Mouse (Mus musculus): Measurements from ENCODE around the gene 6430531B16Rik. TPM values are rescaled to one million over a fixed set of nuclear protein-coding genes. Genes with fewer than 3 reads are reported as not detected.
A peak's percentile ranks its signal among the peaks of the same experiment; 100 is the strongest.

The 6430531B16Rik gene
- total and polyA plus RNA-seq, 2 experiments from 2014 or later: 1.6 TPM

DNA sequence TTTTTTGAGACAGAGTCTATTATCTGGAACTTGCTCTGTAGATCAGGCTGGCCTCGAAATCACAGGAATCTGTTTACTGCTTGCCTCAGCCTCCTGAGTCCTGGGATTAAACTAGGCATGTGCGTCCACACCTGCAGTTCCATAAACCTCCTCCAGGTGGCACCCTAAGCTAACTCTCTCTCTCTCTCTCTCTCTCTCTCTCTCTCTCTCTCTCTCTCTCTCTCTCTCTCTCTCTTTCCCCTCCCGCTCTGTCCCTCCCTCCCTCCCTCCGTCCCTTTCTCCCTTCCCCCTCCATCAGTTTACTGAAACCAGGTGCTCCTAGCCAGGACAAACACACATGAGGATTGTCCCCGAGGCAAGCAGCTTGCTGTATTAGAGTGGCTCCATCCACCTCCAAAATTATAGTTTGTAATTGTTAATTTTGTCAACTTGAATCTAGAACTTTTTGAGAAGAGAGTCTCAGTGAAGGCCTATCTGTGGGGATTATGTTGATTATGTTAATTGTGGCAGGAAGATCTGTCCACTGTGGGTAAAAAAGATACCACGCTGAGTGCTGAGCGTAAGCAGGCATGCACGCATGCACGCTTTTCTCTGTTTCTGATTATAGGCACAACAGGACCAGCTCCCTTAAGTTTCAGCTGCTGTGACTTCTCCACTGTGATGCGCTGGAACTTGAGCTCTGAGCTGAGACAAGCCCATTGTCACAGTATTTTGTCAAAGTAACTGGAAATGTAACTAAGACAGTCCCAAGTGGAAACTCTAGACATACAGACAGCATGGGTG, 9.0 kb downstream of the 6430531B16Rik start:
- Histone ChIP-seq H3K27me3 (ENCODE audit: insufficient read depth, low read length) (0 out of 2 replicates have a peak, but pooled peaks cover 3% of the 10 kb centered on the region), H3K4me1 (ENCODE audit: insufficient read depth, low read length) (no peaks in the 10 kb centered on the region), H3K36me3 (ENCODE audit: insufficient read depth, low read length) (no peaks in the 10 kb centered on the region), H3K9me3 (ENCODE audit: low read length) (no peaks in the 10 kb centered on the region), H3K27ac (ENCODE audit: low read depth, low read length) (no peak overlapping the region), H3K4me3 (ENCODE audit: low read depth, low read length) (no peak overlapping the region), H3K9ac (replicated peaks; ENCODE audit: low read length, poor library complexity, severe bottlenecking) (no peak overlapping the region), H3K4me2 (ENCODE audit: low read depth, low read length, poor library complexity, severe bottlenecking) (no peak overlapping the region)
- DNase-seq (ENCODE audit: low spot score): peak; percentile 86
- peak; percentile 90 for TF ChIP-seq CTCF (IDR thresholded peaks at IDR 0.05)
- 28% methylated on average over 9 of the region's 10 CpGs for WGBS
- 0 out of 2 replicates have a peak, but pooled peaks have one; percentile 45 for ATAC-seq (ENCODE audit: low FRiP score)

DNA sequence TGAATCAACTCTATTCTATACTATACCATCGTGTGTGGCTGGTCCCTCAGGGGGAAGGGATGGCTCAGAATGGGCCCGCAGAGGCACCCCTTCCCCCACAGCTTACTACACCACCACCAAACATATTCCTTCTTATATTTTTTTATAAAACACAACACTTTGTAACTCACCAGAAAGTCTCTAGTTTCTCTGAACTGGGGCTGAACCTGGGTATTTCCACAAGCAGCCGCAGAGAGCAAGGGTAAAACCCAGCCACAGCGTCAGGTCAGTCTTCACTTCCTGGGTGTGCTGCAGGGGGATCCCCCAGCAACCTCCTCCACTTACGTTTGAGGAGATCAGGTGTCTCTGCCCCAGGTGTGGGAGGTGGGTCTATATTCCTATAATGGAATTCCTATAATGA, 10.1 kb downstream of the 6430531B16Rik start:
- Histone ChIP-seq H3K27me3 (ENCODE audit: insufficient read depth, low read length) (0 out of 2 replicates have a peak, but pooled peaks cover 3% of the 10 kb centered on the region), H3K4me2 (ENCODE audit: low read depth, low read length, poor library complexity, severe bottlenecking) (no peak overlapping the region), H3K9ac (replicated peaks; ENCODE audit: low read length, poor library complexity, severe bottlenecking) (no peak overlapping the region), H3K4me1 (ENCODE audit: insufficient read depth, low read length) (no peaks in the 10 kb centered on the region), H3K27ac (ENCODE audit: low read depth, low read length) (no peak overlapping the region), H3K4me3 (ENCODE audit: low read depth, low read length) (no peak overlapping the region), H3K9me3 (ENCODE audit: low read length) (no peaks in the 10 kb centered on the region), H3K36me3 (ENCODE audit: insufficient read depth, low read length) (no peaks in the 10 kb centered on the region)
- 55% methylated on average over 5 of the region's 5 CpGs for WGBS
- no peak for ATAC-seq (ENCODE audit: low FRiP score)
- no peak for DNase-seq (ENCODE audit: low spot score)
- TF ChIP-seq CTCF (IDR thresholded peaks at IDR 0.05): no peak

DNA sequence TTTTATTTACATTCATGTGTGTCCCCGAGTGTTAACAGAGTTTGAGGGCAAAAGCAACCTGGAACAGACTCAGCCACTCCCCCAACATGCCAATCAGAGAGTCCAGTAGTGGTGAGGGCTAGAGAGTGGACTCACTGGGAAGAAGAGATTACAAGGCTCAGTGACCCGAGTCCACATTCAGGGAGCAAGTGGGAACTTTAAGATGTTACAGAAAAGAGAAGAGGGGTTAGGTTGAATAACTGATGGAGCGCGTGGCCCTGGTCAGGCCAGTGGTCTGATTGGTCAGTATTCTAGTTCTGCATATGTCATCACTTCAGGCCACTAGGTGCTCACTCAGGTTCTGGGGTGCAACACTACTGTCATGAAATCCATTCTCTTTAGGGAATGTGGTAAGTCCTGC, 11.4 kb downstream of the 6430531B16Rik start:
- 8% methylated on average over 4 of the region's 4 CpGs for WGBS

DNA sequence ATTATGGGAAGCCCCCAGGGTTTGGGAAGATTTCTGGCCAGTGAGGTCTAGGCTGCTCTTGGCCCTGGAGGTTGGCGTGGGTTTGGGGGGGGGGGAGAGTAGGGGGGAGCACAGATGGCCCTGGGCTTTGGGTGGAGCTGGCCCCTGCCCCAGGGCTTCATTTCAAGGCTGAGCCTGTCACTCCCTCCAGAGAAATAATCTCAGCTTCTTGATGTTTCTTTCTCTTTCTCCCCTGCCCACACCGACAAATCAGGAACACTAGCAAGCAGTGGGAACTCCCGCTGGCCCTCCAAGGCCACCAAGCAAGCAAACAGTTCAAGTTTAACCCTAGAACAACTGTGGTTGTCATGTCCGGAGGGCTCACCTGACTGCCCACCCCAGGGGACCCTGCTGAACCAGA, 14.7 kb downstream of the 6430531B16Rik start:
- Histone ChIP-seq H3K27ac (ENCODE audit: low read depth, low read length) (no peak overlapping the region), H3K9me3 (ENCODE audit: low read length) (no peaks in the 10 kb centered on the region), H3K36me3 (ENCODE audit: insufficient read depth, low read length) (no peaks in the 10 kb centered on the region), H3K4me3 (ENCODE audit: low read depth, low read length) (no peak overlapping the region), H3K9ac (replicated peaks; ENCODE audit: low read length, poor library complexity, severe bottlenecking) (no peak overlapping the region), H3K27me3 (ENCODE audit: insufficient read depth, low read length) (0 out of 2 replicates have a peak, but pooled peaks cover 3% of the 10 kb centered on the region), H3K4me2 (ENCODE audit: low read depth, low read length, poor library complexity, severe bottlenecking) (no peak overlapping the region), H3K4me1 (ENCODE audit: insufficient read depth, low read length) (no peaks in the 10 kb centered on the region)
- DNase-seq (ENCODE audit: low spot score): no peak
- WGBS: 61% methylated on average over 4 of the region's 4 CpGs
- no peak for TF ChIP-seq CTCF (IDR thresholded peaks at IDR 0.05)
- no peak for ATAC-seq (ENCODE audit: low FRiP score)

More for the DNA sequence above, 11.4 kb downstream of the 6430531B16Rik start:
- ATAC-seq (ENCODE audit: low FRiP score) (no peak), DNase-seq (ENCODE audit: low spot score) (no peak)
- Histone ChIP-seq H3K9me3 (ENCODE audit: low read length) (no peaks in the 10 kb centered on the region), H3K9ac (replicated peaks; ENCODE audit: low read length, poor library complexity, severe bottlenecking) (no peak overlapping the region), H3K4me1 (ENCODE audit: insufficient read depth, low read length) (no peaks in the 10 kb centered on the region), H3K4me2 (ENCODE audit: low read depth, low read length, poor library complexity, severe bottlenecking) (no peak overlapping the region), H3K36me3 (ENCODE audit: insufficient read depth, low read length) (no peaks in the 10 kb centered on the region), H3K27ac (ENCODE audit: low read depth, low read length) (no peak overlapping the region), H3K27me3 (ENCODE audit: insufficient read depth, low read length) (0 out of 2 replicates have a peak, but pooled peaks cover 3% of the 10 kb centered on the region), H3K4me3 (ENCODE audit: low read depth, low read length) (no peak overlapping the region)
- no peak for TF ChIP-seq CTCF (IDR thresholded peaks at IDR 0.05)

GRCm38 (mm10) chr7:139961141-139961540, 17.4 kb downstream of the 6430531B16Rik start:
- no peaks in the 10 kb centered on the region for H3K27me3 ChIP-seq (ENCODE audit: insufficient read depth, low read length)
- no peak for TF ChIP-seq CTCF (IDR thresholded peaks at IDR 0.05)
- no peak for ATAC-seq (ENCODE audit: low FRiP score)
- no peaks in the 10 kb centered on the region for H3K4me1 ChIP-seq (ENCODE audit: insufficient read depth, low read length)
- no peak overlapping the region for H3K27ac ChIP-seq (ENCODE audit: low read depth, low read length)
- 86% methylated on average over 10 of the region's 10 CpGs for WGBS
- no peak overlapping the region for H3K4me2 ChIP-seq (ENCODE audit: low read depth, low read length, poor library complexity, severe bottlenecking)
- H3K36me3 ChIP-seq (ENCODE audit: insufficient read depth, low read length): no peaks in the 10 kb centered on the region
- no peak for DNase-seq (ENCODE audit: low spot score)
- no peaks in the 10 kb centered on the region for H3K9me3 ChIP-seq (ENCODE audit: low read length)
- H3K4me3 ChIP-seq (ENCODE audit: low read depth, low read length): no peak overlapping the region
- H3K9ac ChIP-seq (replicated peaks; ENCODE audit: low read length, poor library complexity, severe bottlenecking): no peak overlapping the region

DNA sequence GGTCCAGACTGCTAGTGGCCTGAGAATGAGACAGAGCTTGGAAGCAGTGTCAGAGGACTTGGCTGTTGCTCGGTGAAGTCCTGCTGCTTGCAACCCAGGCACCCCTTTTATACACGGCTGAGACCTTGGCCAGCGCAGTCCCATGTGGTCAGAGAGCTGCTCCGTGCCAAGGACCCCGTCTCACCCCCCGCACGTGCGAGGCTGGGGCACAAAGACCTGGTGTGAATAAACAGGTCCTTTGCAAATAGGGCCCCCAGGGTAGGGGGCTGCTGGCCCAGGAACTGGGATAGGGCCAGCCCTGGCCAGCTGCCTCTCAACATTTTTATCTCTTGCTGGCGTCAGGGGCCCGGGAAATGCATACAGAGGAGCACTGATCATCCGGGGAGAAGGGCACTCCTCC, 20.6 kb downstream of the 6430531B16Rik start:
- Histone ChIP-seq H3K36me3 (ENCODE audit: insufficient read depth, low read length) (no peaks in the 10 kb centered on the region), H3K27ac (ENCODE audit: low read depth, low read length) (no peak overlapping the region), H3K9me3 (ENCODE audit: low read length) (no peaks in the 10 kb centered on the region), H3K9ac (replicated peaks; ENCODE audit: low read length, poor library complexity, severe bottlenecking) (no peak overlapping the region), H3K27me3 (ENCODE audit: insufficient read depth, low read length) (no peaks in the 10 kb centered on the region), H3K4me1 (ENCODE audit: insufficient read depth, low read length) (no peaks in the 10 kb centered on the region), H3K4me3 (ENCODE audit: low read depth, low read length) (no peak overlapping the region), H3K4me2 (ENCODE audit: low read depth, low read length, poor library complexity, severe bottlenecking) (no peak overlapping the region)
- ATAC-seq (ENCODE audit: low FRiP score) (0 out of 2 replicates have a peak, but pooled peaks have one; percentile 57), DNase-seq (ENCODE audit: low spot score) (peak; percentile 19)
- WGBS: 29% methylated on average over 11 of the region's 11 CpGs
- no peak for TF ChIP-seq CTCF (IDR thresholded peaks at IDR 0.05)

All from midbrain, postnatal 0 days (tissue).